Mouse (Mus musculus) heart, embryonic 10.5 days (tissue): ENCODE measurements at regions not wholly inside any gene's neighbourhood (a gene's known extent, or its start where the extent isn't known, plus 50 kb on each side); places are given as distances from the start of the nearest gene placed in this dataset.

Experiments used
- DNase-seq: peaks from one replicate; pipeline ENCODE4 v3.0.0-alpha.2; 2017; ENCODE audit warnings: low spot score
- H3K27ac ChIP-seq: fragments of 300-500 bp; sonication (generic); 2 replicates; pipeline ENCODE4 v1.5.1; 2016; ENCODE audit warnings: mild to moderate bottlenecking
- H3K27me3 ChIP-seq: fragments of 300-500 bp; sonication (generic); 2 replicates; pipeline ENCODE4 v1.6.1; 2016; ENCODE audit warnings: mild to moderate bottlenecking; ENCODE audit not compliant: poor library complexity, insufficient read depth, severe bottlenecking
- H3K36me3 ChIP-seq: fragments of 300-500 bp; sonication (generic); 2 replicates; pipeline ENCODE4 v1.6.1; 2016; ENCODE audit warnings: mild to moderate bottlenecking, moderate library complexity
- H3K4me1 ChIP-seq: fragments of 300-500 bp; sonication (generic); 2 replicates; pipeline ENCODE4 v1.6.1; 2016; ENCODE audit warnings: mild to moderate bottlenecking
- H3K4me3 ChIP-seq: fragments of 300-500 bp; sonication (generic); 2 replicates; pipeline ENCODE4 v1.5.1; 2016; ENCODE audit warnings: mild to moderate bottlenecking, moderate library complexity
- H3K9me3 ChIP-seq: fragments of 300-500 bp; sonication (generic); 2 replicates; pipeline ENCODE4 v1.6.1; 2016; ENCODE audit warnings: mild to moderate bottlenecking, moderate library complexity
- WGBS: fragments of 180-500 bp; shearing (Covaris S2); methylation state at CpG from one replicate; pipeline ENCODE4 v1.1.7; 2016; 5-methylcytosine and 5-hydroxymethylcytosine counted together

GRCm38 (mm10) chr10:117433547-117434292 is 53.9 kb upstream of the Cpsf6 start:
- Histone ChIP-seq H3K27ac (no peak overlapping the region), H3K36me3 (no peaks in the 10 kb centered on the region), H3K4me3 (no peak overlapping the region), H3K4me1 (peaks cover 13% of the 10 kb centered on the region; the same call in 1 of the 2 replicates), H3K9me3 (no peaks in the 10 kb centered on the region), H3K27me3 (peaks cover 16% of the 10 kb centered on the region)
- no peak for DNase-seq
- WGBS = 90% methylated on average over 12 of the region's 12 CpGs

- WGBS = 90% methylated on average over 7 of the region's 7 CpGs
- H3K4me3 ChIP-seq = peak overlapping the region; percentile 51
Measured at GRCm38 (mm10) chr10:117432871-117433546, 53.2 kb upstream of the Cpsf6 start.

GRCm38 (mm10) chr10:117432415-117432814 is 52.6 kb upstream of the Cpsf6 start:
- peaks cover 13% of the 10 kb centered on the region; the same call in 1 of the 2 replicates for H3K4me1 ChIP-seq
- no peak overlapping the region for H3K27ac ChIP-seq
- H3K4me3 ChIP-seq = peak overlapping the region; percentile 51
- no peaks in the 10 kb centered on the region for H3K9me3 ChIP-seq
- peaks cover 16% of the 10 kb centered on the region for H3K27me3 ChIP-seq
- DNase-seq = no peak
- H3K36me3 ChIP-seq = no peaks in the 10 kb centered on the region
- 9% methylated on average over 21 of the region's 21 CpGs for WGBS

More at GRCm38 (mm10) chr10:117432871-117433546, 53.2 kb upstream of the Cpsf6 start:
- Histone ChIP-seq H3K36me3 (no peaks in the 10 kb centered on the region), H3K4me1 (peaks cover 13% of the 10 kb centered on the region; the same call in 1 of the 2 replicates), H3K27ac (no peak overlapping the region), H3K9me3 (no peaks in the 10 kb centered on the region), H3K27me3 (peaks cover 16% of the 10 kb centered on the region)
- DNase-seq = no peak

- DNase-seq = no peak
- no peaks in the 10 kb centered on the region for H3K36me3 ChIP-seq
- no peak overlapping the region for H3K4me3 ChIP-seq
- 71% methylated on average over 12 of the region's 12 CpGs for WGBS
- H3K9me3 ChIP-seq = no peaks in the 10 kb centered on the region
- H3K4me1 ChIP-seq = peaks cover 13% of the 10 kb centered on the region; the same call in 1 of the 2 replicates
- H3K27me3 ChIP-seq = peaks cover 16% of the 10 kb centered on the region
- no peak overlapping the region for H3K27ac ChIP-seq
Measured at GRCm38 (mm10) chr10:117431850-117432249, 52.0 kb upstream of the Cpsf6 start.

GRCm38 (mm10) chr10:117431086-117431619 is 51.3 kb upstream of the Cpsf6 start:
- H3K27me3 ChIP-seq = peaks cover 12% of the 10 kb centered on the region; the same call in 1 of the 2 replicates
- H3K9me3 ChIP-seq = no peaks in the 10 kb centered on the region
- H3K4me1 ChIP-seq = peaks cover 13% of the 10 kb centered on the region; the same call in 1 of the 2 replicates
- H3K36me3 ChIP-seq = no peaks in the 10 kb centered on the region
- H3K4me3 ChIP-seq = no peak overlapping the region
- DNase-seq = no peak
- WGBS = 63% methylated on average over 3 of the region's 3 CpGs
- H3K27ac ChIP-seq = no peak overlapping the region

GRCm38 (mm10) chr10:117430224-117430884 is 50.5 kb upstream of the Cpsf6 start:
- WGBS = 80% methylated on average over 5 of the region's 5 CpGs
- H3K27ac ChIP-seq = no peak overlapping the region
- H3K4me1 ChIP-seq = peaks cover 9% of the 10 kb centered on the region; the same call in 1 of the 2 replicates
- H3K9me3 ChIP-seq = no peaks in the 10 kb centered on the region
- no peak for DNase-seq
- H3K36me3 ChIP-seq = no peaks in the 10 kb centered on the region
- H3K27me3 ChIP-seq = 0 out of 2 replicates have a peak, but pooled peaks cover 7% of the 10 kb centered on the region
- no peak overlapping the region for H3K4me3 ChIP-seq

- 84% methylated on average over 19 of the region's 19 CpGs for WGBS
- H3K36me3 ChIP-seq = no peaks in the 10 kb centered on the region
- H3K27ac ChIP-seq = no peak overlapping the region
- 0 out of 2 replicates have a peak, but pooled peaks cover 7% of the 10 kb centered on the region for H3K27me3 ChIP-seq
- no peak for DNase-seq
- peaks cover 4% of the 10 kb centered on the region; the same call in 1 of the 2 replicates for H3K4me1 ChIP-seq
- H3K9me3 ChIP-seq = no peaks in the 10 kb centered on the region
- no peak overlapping the region for H3K4me3 ChIP-seq
Measured at GRCm38 (mm10) chr10:117429459-117430183, 49.8 kb upstream of the Cpsf6 start.
